Mouse (Mus musculus): ENCODE measurements at regions not wholly inside any gene's neighbourhood (a gene's known extent, or its start where the extent isn't known, plus 50 kb on each side); places are given as distances from the start of the nearest gene placed in this dataset.

GRCm38 (mm10) chr2:133472966-133473744 lies 78.8 kb upstream of the Bmp2 start:
- 59% methylated on average over 5 of the region's 5 CpGs for WGBS

GRCm38 (mm10) chr2:133474174-133474573 lies 77.8 kb upstream of the Bmp2 start:
- no peak for ATAC-seq (ENCODE audit: low FRiP score, low read depth)
- H3K27me3 ChIP-seq (replicated peaks): no peaks in the 10 kb centered on the region
- WGBS: 83% methylated on average over 1 of the region's 1 CpGs
- H3K4me1 ChIP-seq: no peaks in the 10 kb centered on the region
- no peaks in the 10 kb centered on the region for H3K36me3 ChIP-seq
- no peaks in the 10 kb centered on the region for H3K9me3 ChIP-seq
- H3K27ac ChIP-seq: no peak overlapping the region
- no peak overlapping the region for H3K4me2 ChIP-seq (replicated peaks)
- no peak overlapping the region for H3K9ac ChIP-seq
- no peak overlapping the region for H3K4me3 ChIP-seq

More at GRCm38 (mm10) chr2:133472966-133473744, 78.8 kb upstream of the Bmp2 start:
- Histone ChIP-seq H3K9ac (no peak overlapping the region), H3K27me3 (replicated peaks) (no peaks in the 10 kb centered on the region), H3K36me3 (no peaks in the 10 kb centered on the region), H3K4me2 (replicated peaks) (no peak overlapping the region), H3K27ac (no peak overlapping the region), H3K9me3 (no peaks in the 10 kb centered on the region), H3K4me1 (no peaks in the 10 kb centered on the region), H3K4me3 (no peak overlapping the region)
- ATAC-seq (ENCODE audit: low FRiP score, low read depth): no peak

- H3K4me2 ChIP-seq (replicated peaks): no peak overlapping the region
- no peak overlapping the region for H3K9ac ChIP-seq
- no peaks in the 10 kb centered on the region for H3K36me3 ChIP-seq
- no peaks in the 10 kb centered on the region for H3K9me3 ChIP-seq
- H3K4me1 ChIP-seq: no peaks in the 10 kb centered on the region
- H3K4me3 ChIP-seq: no peak overlapping the region
- H3K27me3 ChIP-seq (replicated peaks): no peaks in the 10 kb centered on the region
- ATAC-seq (ENCODE audit: low FRiP score, low read depth): no peak
- H3K27ac ChIP-seq: no peak overlapping the region
- 71% methylated on average over 3 of the region's 3 CpGs for WGBS
These were observed 71.1 kb upstream of the Bmp2 start for GRCm38 (mm10) chr2:133480870-133481269.

DNA sequence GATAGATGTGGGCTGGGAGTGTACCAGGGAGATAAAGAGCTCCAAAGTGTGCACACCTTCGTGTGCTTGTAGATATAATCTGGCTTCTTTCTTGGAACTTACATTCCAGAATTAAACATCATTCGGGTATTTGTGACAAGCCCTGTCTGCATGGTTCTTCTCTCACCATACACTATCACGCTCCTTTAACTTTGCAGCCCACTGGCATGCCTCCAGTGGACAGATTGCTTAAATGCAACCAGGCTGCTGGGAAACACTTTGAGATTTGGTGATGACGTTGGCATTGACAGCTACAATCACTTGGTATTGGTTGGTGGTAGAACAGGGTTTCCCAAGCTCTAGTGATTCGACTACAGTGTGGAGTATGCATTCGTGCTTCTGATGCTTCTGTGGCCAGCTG lies 70.7 kb upstream of the Bmp2 start:
- no peak for ATAC-seq (ENCODE audit: low FRiP score, low read depth)
- H3K27me3 ChIP-seq (replicated peaks): no peaks in the 10 kb centered on the region
- no peaks in the 10 kb centered on the region for H3K9me3 ChIP-seq
- WGBS: 83% methylated on average over 6 of the region's 6 CpGs
- H3K4me2 ChIP-seq (replicated peaks): no peak overlapping the region
- H3K27ac ChIP-seq: no peak overlapping the region
- H3K4me1 ChIP-seq: no peaks in the 10 kb centered on the region
- no peak overlapping the region for H3K9ac ChIP-seq
- no peak overlapping the region for H3K4me3 ChIP-seq
- no peaks in the 10 kb centered on the region for H3K36me3 ChIP-seq

- no peak overlapping the region for H3K9ac ChIP-seq
- no peaks in the 10 kb centered on the region for H3K9me3 ChIP-seq
- H3K4me3 ChIP-seq: no peak overlapping the region
- ATAC-seq (ENCODE audit: low FRiP score, low read depth): no peak
- H3K27ac ChIP-seq: no peak overlapping the region
- 91% methylated on average over 3 of the region's 3 CpGs for WGBS
- H3K4me1 ChIP-seq: no peaks in the 10 kb centered on the region
- no peaks in the 10 kb centered on the region for H3K27me3 ChIP-seq (replicated peaks)
- H3K36me3 ChIP-seq: no peaks in the 10 kb centered on the region
- no peak overlapping the region for H3K4me2 ChIP-seq (replicated peaks)
These were observed 70.2 kb upstream of the Bmp2 start for GRCm38 (mm10) chr2:133481785-133482184.

DNA sequence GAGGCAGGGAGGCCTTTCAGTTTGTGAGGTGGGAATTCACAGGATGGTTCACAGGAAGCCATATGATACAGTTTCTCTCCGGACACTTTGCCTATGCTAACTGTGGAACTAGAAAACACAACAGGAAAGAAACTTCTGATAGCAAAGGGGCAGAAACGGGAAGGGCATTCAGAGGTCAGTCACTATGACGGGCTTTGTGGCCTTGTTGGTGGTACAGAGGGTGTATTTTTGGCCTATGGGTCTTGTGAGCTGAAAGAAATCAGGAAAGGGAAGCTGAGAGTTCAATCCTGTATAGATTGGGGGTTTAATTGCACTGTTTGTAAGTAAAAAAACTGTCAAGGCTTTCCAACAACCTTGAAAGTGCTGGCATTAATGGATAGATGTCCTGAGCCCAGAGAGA lies 56.5 kb upstream of the Bmp2 start:
- Histone ChIP-seq H3K36me3 (no peaks in the 10 kb centered on the region), H3K4me3 (no peak overlapping the region), H3K4me2 (replicated peaks) (no peak overlapping the region), H3K9me3 (no peaks in the 10 kb centered on the region), H3K27ac (no peak overlapping the region), H3K9ac (no peak overlapping the region), H3K4me1 (no peaks in the 10 kb centered on the region), H3K27me3 (replicated peaks) (no peaks in the 10 kb centered on the region)
- 85% methylated on average over 3 of the region's 3 CpGs for WGBS
- ATAC-seq (ENCODE audit: low FRiP score, low read depth): no peak

DNA sequence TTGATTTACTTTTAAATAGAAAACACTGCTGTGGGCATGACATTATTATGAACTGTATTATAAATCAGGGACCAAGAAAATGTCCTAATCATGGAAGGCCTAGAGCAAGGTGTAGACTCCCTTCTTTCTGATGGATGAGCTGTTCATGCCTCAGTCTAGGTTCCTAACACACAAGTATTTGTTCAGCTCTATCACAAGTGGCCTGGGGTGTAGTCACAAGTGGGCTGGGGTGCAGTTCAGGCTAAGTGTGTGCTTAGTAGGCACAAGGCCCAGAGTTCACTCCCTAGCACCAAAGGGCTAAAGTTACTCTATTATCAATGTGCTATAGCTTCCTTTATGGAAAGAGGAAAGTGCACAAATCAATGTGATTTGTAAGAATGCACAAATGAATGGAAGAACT lies 55.6 kb upstream of the Bmp2 start:
- no peak for ATAC-seq (ENCODE audit: low FRiP score, low read depth)
- no peak overlapping the region for H3K9ac ChIP-seq
- H3K4me1 ChIP-seq: no peaks in the 10 kb centered on the region
- no peaks in the 10 kb centered on the region for H3K36me3 ChIP-seq
- H3K27ac ChIP-seq: no peak overlapping the region
- no peaks in the 10 kb centered on the region for H3K9me3 ChIP-seq
- no peak overlapping the region for H3K4me2 ChIP-seq (replicated peaks)
- no peak overlapping the region for H3K4me3 ChIP-seq
- no peaks in the 10 kb centered on the region for H3K27me3 ChIP-seq (replicated peaks)

DNA sequence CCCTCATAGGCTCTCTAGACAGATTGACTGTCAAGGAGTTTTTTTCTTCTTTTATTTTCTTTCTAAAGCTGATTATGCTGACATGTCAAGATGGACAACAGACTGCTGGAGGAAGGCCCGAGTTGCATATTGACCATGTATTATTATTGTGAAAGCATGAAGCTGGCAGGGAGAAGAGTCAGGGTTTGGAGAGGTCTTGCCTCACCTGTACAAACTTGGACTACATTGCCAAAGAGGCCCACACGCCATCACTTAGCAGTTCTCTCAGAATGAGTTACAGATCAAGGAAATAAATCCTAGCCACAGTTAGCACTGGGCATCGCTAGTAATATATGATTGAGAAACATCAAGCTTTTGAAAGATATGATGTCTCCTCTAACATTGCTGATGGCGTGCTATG lies 54.9 kb upstream of the Bmp2 start:
- Histone ChIP-seq H3K4me3 (no peak overlapping the region), H3K9me3 (no peaks in the 10 kb centered on the region), H3K4me1 (no peaks in the 10 kb centered on the region), H3K27me3 (replicated peaks) (no peaks in the 10 kb centered on the region), H3K4me2 (replicated peaks) (no peak overlapping the region), H3K36me3 (no peaks in the 10 kb centered on the region), H3K27ac (no peak overlapping the region), H3K9ac (no peak overlapping the region)
- WGBS: 91% methylated on average over 4 of the region's 4 CpGs
- no peak for ATAC-seq (ENCODE audit: low FRiP score, low read depth)

DNA sequence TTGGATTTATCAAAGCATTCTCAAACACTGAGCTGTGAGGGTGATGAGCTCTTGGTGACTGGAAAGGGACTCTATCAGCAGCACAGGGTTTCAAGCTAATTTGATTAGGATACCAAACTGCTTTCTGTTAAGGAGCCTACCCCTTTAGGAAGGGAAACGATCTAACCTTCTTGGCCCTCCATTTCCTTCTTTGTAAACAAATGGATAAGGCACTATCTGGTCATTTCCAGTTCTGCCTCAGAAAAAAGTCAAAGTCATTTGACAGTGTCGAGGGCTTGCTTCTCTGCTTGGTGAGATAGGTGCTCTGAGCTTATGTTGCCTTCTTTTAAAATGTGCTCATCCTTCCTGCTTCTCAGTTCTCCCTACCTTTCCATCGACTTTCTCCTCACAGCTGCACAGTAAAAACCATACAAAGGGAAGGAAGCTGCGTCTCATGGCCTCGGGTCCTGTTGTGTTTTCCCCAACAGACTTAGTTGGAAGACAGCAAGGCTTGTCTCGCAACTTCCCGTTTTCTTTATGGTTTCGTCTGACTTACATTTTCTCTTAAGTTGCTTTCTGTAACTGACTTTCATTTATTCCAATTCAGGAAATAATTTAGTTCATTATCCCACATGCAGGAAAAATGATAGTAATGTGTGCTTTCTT lies 54.3 kb upstream of the Bmp2 start:
- H3K27me3 ChIP-seq (replicated peaks): no peaks in the 10 kb centered on the region
- 86% methylated on average over 8 of the region's 8 CpGs for WGBS
- H3K9ac ChIP-seq: no peak overlapping the region
- no peak for ATAC-seq (ENCODE audit: low FRiP score, low read depth)
- H3K36me3 ChIP-seq: no peaks in the 10 kb centered on the region
- no peaks in the 10 kb centered on the region for H3K9me3 ChIP-seq
- H3K27ac ChIP-seq: no peak overlapping the region
- H3K4me2 ChIP-seq (replicated peaks): no peak overlapping the region
- H3K4me3 ChIP-seq: no peak overlapping the region
- no peaks in the 10 kb centered on the region for H3K4me1 ChIP-seq

DNA sequence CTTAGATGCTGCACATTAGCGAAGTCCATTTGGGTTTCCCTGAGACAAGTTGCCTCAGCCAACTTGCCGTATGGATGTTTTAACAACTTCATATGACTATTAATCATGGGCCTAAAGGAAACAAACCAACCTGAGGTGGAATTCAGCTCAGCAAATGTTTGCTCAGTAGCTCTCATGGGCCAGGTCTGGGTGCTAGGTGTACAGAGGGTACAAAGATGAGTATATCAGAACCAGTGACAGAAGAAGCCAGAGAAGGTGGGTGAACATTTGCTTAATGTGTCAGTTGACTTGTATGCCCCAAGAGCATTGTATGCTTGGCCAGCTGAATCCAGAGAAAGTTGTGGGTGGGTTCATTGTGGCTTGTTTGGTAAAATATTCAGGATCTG lies 53.8 kb upstream of the Bmp2 start:
- no peak overlapping the region for H3K4me2 ChIP-seq (replicated peaks)
- H3K4me1 ChIP-seq: no peaks in the 10 kb centered on the region
- H3K27ac ChIP-seq: no peak overlapping the region

GRCm38 (mm10) chr2:133498717-133499143 lies 53.2 kb upstream of the Bmp2 start:
- no peaks in the 10 kb centered on the region for H3K27me3 ChIP-seq (replicated peaks)
- H3K9me3 ChIP-seq: no peaks in the 10 kb centered on the region

More for the DNA sequence above, 53.8 kb upstream of the Bmp2 start:
- H3K4me3 ChIP-seq: no peak overlapping the region
- H3K36me3 ChIP-seq: no peaks in the 10 kb centered on the region
- H3K9ac ChIP-seq: no peak overlapping the region
- no peak for ATAC-seq (ENCODE audit: low FRiP score, low read depth)
- 87% methylated on average over 2 of the region's 2 CpGs for WGBS
- no peaks in the 10 kb centered on the region for H3K27me3 ChIP-seq (replicated peaks)
- no peaks in the 10 kb centered on the region for H3K9me3 ChIP-seq

GRCm38 (mm10) chr2:133499904-133500303 lies 52.1 kb upstream of the Bmp2 start:
- ATAC-seq (ENCODE audit: low FRiP score, low read depth): no peak
- WGBS: 83% methylated on average over 3 of the region's 3 CpGs
- Histone ChIP-seq H3K4me3 (no peak overlapping the region), H3K27ac (no peak overlapping the region), H3K4me2 (replicated peaks) (no peak overlapping the region), H3K9me3 (no peaks in the 10 kb centered on the region), H3K36me3 (no peaks in the 10 kb centered on the region), H3K4me1 (no peaks in the 10 kb centered on the region), H3K27me3 (replicated peaks) (no peaks in the 10 kb centered on the region), H3K9ac (no peak overlapping the region)

More at GRCm38 (mm10) chr2:133498717-133499143, 53.2 kb upstream of the Bmp2 start:
- 74% methylated on average over 3 of the region's 3 CpGs for WGBS
- H3K4me3 ChIP-seq: no peak overlapping the region
- H3K4me1 ChIP-seq: no peaks in the 10 kb centered on the region
- H3K27ac ChIP-seq: no peak overlapping the region
- H3K4me2 ChIP-seq (replicated peaks): no peak overlapping the region
- no peak for ATAC-seq (ENCODE audit: low FRiP score, low read depth)
- no peak overlapping the region for H3K9ac ChIP-seq
- H3K36me3 ChIP-seq: no peaks in the 10 kb centered on the region
